Mouse (Mus musculus) bone marrow macrophage, adult 2 months (primary cell): ENCODE results near the gene H2-M5.

Experiments used
- CTCF ChIP-seq: IDR thresholded peaks from 2 replicates; pipeline ENCODE4 v1.5.1; 2012; ENCODE audit warnings: low read depth, mild to moderate bottlenecking, low read length, moderate library complexity
- POLR2A ChIP-seq: IDR thresholded peaks from 2 replicates; pipeline ENCODE4 v1.6.1; 2012; ENCODE audit warnings: mild to moderate bottlenecking, low read depth, low read length, borderline replicate concordance

DNA sequence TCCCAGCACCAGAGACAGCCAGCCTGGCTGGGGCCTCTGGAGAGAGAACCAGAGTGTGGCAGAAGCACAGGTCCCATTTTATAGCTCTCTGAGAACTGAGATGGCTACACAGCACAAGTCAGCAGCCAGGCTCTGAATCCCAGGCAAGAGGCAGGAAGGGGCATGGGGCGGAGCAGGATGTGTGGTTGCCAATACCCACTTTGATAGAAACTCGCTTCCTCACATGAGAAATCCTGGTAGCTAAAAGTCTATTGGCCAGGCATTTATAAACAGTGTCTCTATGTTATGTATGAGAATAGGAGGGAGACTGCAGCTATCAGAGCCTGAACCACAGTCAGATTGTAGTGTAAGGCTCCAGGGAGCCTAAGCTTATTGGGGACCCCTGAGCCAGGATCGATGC lies 16.5 kb downstream of the H2-M5 start:
- TF ChIP-seq POLR2A (no peak), CTCF (no peak)
